Mouse (Mus musculus) ovary, postnatal 14 days (tissue): ENCODE results near the gene Olfr828.

Source experiments
- DNase-seq: peaks from one replicate; pipeline ENCODE4 v3.0.0; 2022; ENCODE audit warnings: low spot score

Gene Olfr828

GRCm38 (mm10) chr9:18819426-18819825 is at the start of gene Olfr828:
Gene Olfr828 (minus strand): TSS chr9:18819526.
- DNase-seq, result no peak

- DNase-seq, result no peak
Measured at GRCm38 (mm10) chr9:18854633-18855032, 35.3 kb upstream of the Olfr828 start, which contains the start of gene Olfr829. Gene Olfr829 (plus strand): TSS chr9:18854933.

GRCm38 (mm10) chr9:18785316-18785715 is 34.0 kb downstream of the Olfr828 start:
- DNase-seq, result no peak

GRCm38 (mm10) chr9:18779476-18779875 is 39.9 kb downstream of the Olfr828 start:
- DNase-seq, result no peak

- DNase-seq, result no peak
Measured at GRCm38 (mm10) chr9:18778981-18779380, 40.3 kb downstream of the Olfr828 start.
